Comparison of ENCODE assay signal across 8 mouse cellular contexts in genomic region chr6:125081394-125081793, GRCm38 (mm10). TPM values are rescaled to one million over a fixed set of nuclear protein-coding genes. Genes with fewer than 3 reads are reported as not detected.
DNase-seq lines count a peak whose midpoint lies in the region; ATAC-seq and TF ChIP-seq lines count a peak whose summit lies in the region.

No protein-coding gene starts in this region.

- no peak for TF ChIP-seq CTCF in heart, adult 2 months (IDR thresholded peaks at IDR 0.05)
- TF ChIP-seq CTCF in ES-Bruce4 (IDR thresholded peaks at IDR 0.05; ENCODE audit: low read depth, low read length): no peak
- TF ChIP-seq CTCF in liver, embryonic 14.5 days (IDR thresholded peaks at IDR 0.05; ENCODE audit: low read depth): no peak

- no peaks in the 10 kb centered on the region for H3K79me2 ChIP-seq in heart, adult 2 months (replicated peaks; ENCODE audit: control insufficient read depth, insufficient read depth, low read length)

- peak overlapping the region; percentile 42; the same call in 1 of the 2 replicates for H3K27ac ChIP-seq in heart, adult 2 months
- no peak overlapping the region for H3K27ac ChIP-seq in ES-Bruce4 (ENCODE audit: insufficient read depth, low read length)
- H3K27ac ChIP-seq in forebrain, embryonic 16.5 days (ENCODE audit: low read length): peak overlapping the region; percentile 87
- H3K27ac ChIP-seq in liver, embryonic 14.5 days: no peak overlapping the region

- H3K4me1 ChIP-seq in heart, adult 2 months (ENCODE audit: control insufficient read depth, insufficient read depth, low read length): peaks cover 1% of the 10 kb centered on the region; the same call in 1 of the 2 replicates
- no peaks in the 10 kb centered on the region for H3K4me1 ChIP-seq in ES-Bruce4 (ENCODE audit: control insufficient read depth, insufficient read depth, low read length)
- H3K4me1 ChIP-seq in forebrain, embryonic 16.5 days (replicated peaks; ENCODE audit: control insufficient read depth, insufficient read depth, low read length): peaks cover 8% of the 10 kb centered on the region
- H3K4me1 ChIP-seq in liver, embryonic 14.5 days (replicated peaks; ENCODE audit: control insufficient read depth in 2 of 2, insufficient read depth in 2 of 2, low read length in 1 of 2): 0 out of 4 replicates have a peak, but pooled peaks cover 0 to 5% of the 10 kb centered on the region in 2 experiments

- H3K9ac ChIP-seq in heart, adult 2 months (ENCODE audit: low read depth, low read length): peak overlapping the region; percentile 54
- H3K9ac ChIP-seq in ES-Bruce4 (ENCODE audit: low read depth, poor library complexity, severe bottlenecking): peak overlapping the region; percentile 20
- peak overlapping the region; percentile 74 for H3K9ac ChIP-seq in forebrain, embryonic 16.5 days (replicated peaks; ENCODE audit: low read depth, low read length)
- H3K9ac ChIP-seq in liver, embryonic 14.5 days (replicated peaks): no peak overlapping the region

- H3K4me3 ChIP-seq in heart, adult 2 months: peak overlapping the region; percentile 51
- H3K4me3 ChIP-seq in ES-Bruce4 (ENCODE audit: low read depth, low read length): peak overlapping the region; percentile 51
- H3K4me3 ChIP-seq in forebrain, embryonic 16.5 days (replicated peaks; ENCODE audit: low read length): peak overlapping the region; percentile 48
- H3K4me3 ChIP-seq in liver, embryonic 14.5 days (ENCODE audit: insufficient read depth in 1 of 2, low read depth in 2 of 2, low read length in 2 of 2): peak overlapping the region; percentile 38 to 43

- TF ChIP-seq EP300 in heart, adult 2 months (IDR thresholded peaks at IDR 0.05; ENCODE audit: insufficient read depth, low read depth, low read length): 0 out of 2 replicates have a peak, but pooled peaks have one; percentile 7
- TF ChIP-seq EP300 in ES-Bruce4 (IDR thresholded peaks at IDR 0.05; ENCODE audit: insufficient read depth, low read depth, low read length): no peak
- no peak for TF ChIP-seq EP300 in liver, embryonic 14.5 days (IDR thresholded peaks at IDR 0.05; ENCODE audit: low read depth)

- no peak for DNase-seq in heart, adult 2 months
- DNase-seq in heart, postnatal 25 days (ENCODE audit: low spot score): no peak
- DNase-seq in liver, embryonic 14.5 days (ENCODE audit: low read depth in 3 of 3, low spot score in 3 of 3): no peak
- no peak for DNase-seq in left cerebral cortex, postnatal 14 days (ENCODE audit: low spot score in 2 of 2)
- no peak for DNase-seq in thymus, postnatal 0 days (ENCODE audit: low spot score)
- DNase-seq in ovary, postnatal 14 days (ENCODE audit: low spot score): no peak

- no peak for TF ChIP-seq POLR2A in heart, adult 2 months (IDR thresholded peaks at IDR 0.05; ENCODE audit: insufficient read depth, low read depth, low read length)
- TF ChIP-seq POLR2A in ES-Bruce4 (IDR thresholded peaks at IDR 0.05; ENCODE audit: insufficient read depth, low read length): no peak

- no peaks in the 10 kb centered on the region for H3K9me3 ChIP-seq in ES-Bruce4 (replicated peaks; ENCODE audit: control insufficient read depth, insufficient read depth, low read length, poor library complexity, severe bottlenecking)
- no peaks in the 10 kb centered on the region for H3K9me3 ChIP-seq in forebrain, embryonic 16.5 days (ENCODE audit: control insufficient read depth, low read length)
- H3K9me3 ChIP-seq in liver, embryonic 14.5 days (ENCODE audit: control insufficient read depth, low read length): no peaks in the 10 kb centered on the region

- peak overlapping the region; percentile 79 for H3K4me2 ChIP-seq in forebrain, embryonic 16.5 days (ENCODE audit: low read length)
- H3K4me2 ChIP-seq in liver, embryonic 14.5 days (ENCODE audit: low read depth): peak overlapping the region; percentile 68

- H3K36me3 ChIP-seq in heart, adult 2 months (ENCODE audit: control insufficient read depth, insufficient read depth, low read length): no peaks in the 10 kb centered on the region
- no peaks in the 10 kb centered on the region for H3K36me3 ChIP-seq in ES-Bruce4 (ENCODE audit: control insufficient read depth, insufficient read depth, low read length, poor library complexity, severe bottlenecking)
- no peaks in the 10 kb centered on the region for H3K36me3 ChIP-seq in forebrain, embryonic 16.5 days (ENCODE audit: control insufficient read depth, insufficient read depth)
- no peaks in the 10 kb centered on the region for H3K36me3 ChIP-seq in liver, embryonic 14.5 days (replicated peaks; ENCODE audit: control insufficient read depth, insufficient read depth, low read depth)

- ATAC-seq in forebrain, embryonic 16.5 days: peak; percentile 46
- no peak for ATAC-seq in liver, embryonic 14.5 days (ENCODE audit: insufficient read depth)

- 29% methylated on average over 25 of the region's 25 CpGs for WGBS in heart, adult 2 months
- 18% methylated on average over 25 of the region's 25 CpGs for WGBS in forebrain, embryonic 16.5 days
- 46% methylated on average over 25 of the region's 25 CpGs for WGBS in liver, embryonic 14.5 days (ENCODE audit: insufficient replicate concordance)

- no peaks in the 10 kb centered on the region for H3K27me3 ChIP-seq in heart, adult 2 months (ENCODE audit: control insufficient read depth, insufficient read depth, low read length)
- H3K27me3 ChIP-seq in ES-Bruce4 (ENCODE audit: control insufficient read depth, insufficient read depth, low read length, poor library complexity, severe bottlenecking): no peaks in the 10 kb centered on the region
- H3K27me3 ChIP-seq in forebrain, embryonic 16.5 days (replicated peaks; ENCODE audit: control insufficient read depth, insufficient read depth, low read length): no peaks in the 10 kb centered on the region
- H3K27me3 ChIP-seq in liver, embryonic 14.5 days (ENCODE audit: control insufficient read depth, insufficient read depth, low read length): no peaks in the 10 kb centered on the region; the same call in 1 of the 2 replicates

- intact Hi-C loops in heart, adult 2 months (cut with DNase I): loop anchor here (5.0 kb wide), 1 partner anchor 219 kb away; the partner anchor contains the start of gene Gpr162
- intact Hi-C loops in heart, postnatal 25 days (cut with DNase I): loop anchor here (5.0 to 10.0 kb wide), 3 partner anchors 77 to 234 kb away; partner anchors contain the start of gene Zfp384
- intact Hi-C loops in left cerebral cortex, postnatal 14 days (cut with DNase I): no loop called here

RNA-seq across cellular contexts. Expression of gene Lpar5, which starts 13.7 kb away (rescaled TPM):
- under 1 TPM in 1 of 2 experiments, not detected in 1; 0.20 TPM for total RNA-seq in heart, adult 2 months (2021)
- polyA plus RNA-seq in heart, adult 2 months (2012; rRNA removed): 1.2 and 2.3 TPM in 2 replicates
- total RNA-seq in heart, postnatal 25 days (2021): not detected
- polyA plus RNA-seq in ES-Bruce4 (2011; ENCODE audit: insufficient read depth, insufficient read length, low read depth, missing spikeins): 2.5 and 3.7 TPM in 2 replicates
- polyA plus RNA-seq in forebrain, embryonic 16.5 days (2015; fragmentation: Nextera tagmentation; extraction: Ambion mirVana): 0.44 and 0.60 TPM in 2 replicates
- 1.6 and 1.8 TPM in 2 replicates for polyA plus RNA-seq in liver, embryonic 14.5 days (2012; rRNA removed)
- polyA plus RNA-seq in liver, embryonic 14.5 days (2014; fragmentation: Nextera tagmentation; extraction: Ambion mirVana): 0.68 and 1.0 TPM in 2 replicates
- total RNA-seq in left cerebral cortex, postnatal 14 days (2021): under 1 TPM; 0.40 to 0.66 TPM
- 3.5 and 4.2 TPM in 2 replicates for polyA plus RNA-seq in thymus, postnatal 0 days (2015; fragmentation: Nextera tagmentation; extraction: Ambion mirVana)

RNA-seq across cellular contexts. Expression of gene Chd4, which starts 14.4 kb away (rescaled TPM):
- 100 to 1,000 TPM in 1 of 2 experiments, 10 to 100 TPM in 1; 97.1 to 113 TPM for total RNA-seq in heart, adult 2 months (2021)
- polyA plus RNA-seq in heart, adult 2 months (2012; rRNA removed): 28.3 and 31.6 TPM in 2 replicates
- total RNA-seq in heart, postnatal 25 days (2021): 100 to 1,000 TPM; 111 to 116 TPM
- polyA plus RNA-seq in ES-Bruce4 (2011; ENCODE audit: insufficient read depth, insufficient read length, low read depth, missing spikeins): 307 and 317 TPM in 2 replicates
- polyA plus RNA-seq in forebrain, embryonic 16.5 days (2015; fragmentation: Nextera tagmentation; extraction: Ambion mirVana): 78.1 and 79.8 TPM in 2 replicates
- 13.9 and 24.7 TPM in 2 replicates for polyA plus RNA-seq in liver, embryonic 14.5 days (2012; rRNA removed)
- polyA plus RNA-seq in liver, embryonic 14.5 days (2014; fragmentation: Nextera tagmentation; extraction: Ambion mirVana): 19.7 and 24.3 TPM in 2 replicates
- total RNA-seq in left cerebral cortex, postnatal 14 days (2021): 100 to 1,000 TPM; 157 TPM
- polyA plus RNA-seq in thymus, postnatal 0 days (2015; fragmentation: Nextera tagmentation; extraction: Ambion mirVana): 70.0 and 84.9 TPM in 2 replicates

RNA-seq across cellular contexts. Expression of gene Acrbp, which starts 31.9 kb away (rescaled TPM):
- total RNA-seq in heart, adult 2 months (2021): 1 to 10 TPM; 1.9 to 2.3 TPM
- 13.6 and 16.3 TPM in 2 replicates for polyA plus RNA-seq in heart, adult 2 months (2012; rRNA removed)
- total RNA-seq in heart, postnatal 25 days (2021): 1 to 10 TPM; 2.5 to 4.1 TPM
- polyA plus RNA-seq in ES-Bruce4 (2011; ENCODE audit: insufficient read depth, insufficient read length, low read depth, missing spikeins): 25.3 and 25.7 TPM in 2 replicates
- polyA plus RNA-seq in forebrain, embryonic 16.5 days (2015; fragmentation: Nextera tagmentation; extraction: Ambion mirVana): 21.4 and 31.6 TPM in 2 replicates
- 2.1 and 3.1 TPM in 2 replicates for polyA plus RNA-seq in liver, embryonic 14.5 days (2012; rRNA removed)
- polyA plus RNA-seq in liver, embryonic 14.5 days (2014; fragmentation: Nextera tagmentation; extraction: Ambion mirVana): 1.3 and 2.0 TPM in 2 replicates
- total RNA-seq in left cerebral cortex, postnatal 14 days (2021): 1 to 10 TPM; 5.7 to 9.0 TPM
- polyA plus RNA-seq in thymus, postnatal 0 days (2015; fragmentation: Nextera tagmentation; extraction: Ambion mirVana): 9.2 and 10.2 TPM in 2 replicates

RNA-seq across cellular contexts. Expression of gene Ing4, which starts 41.8 kb away (rescaled TPM):
- 10 to 100 TPM; 26.1 to 27.1 TPM for total RNA-seq in heart, adult 2 months (2021)
- polyA plus RNA-seq in heart, adult 2 months (2012; rRNA removed): 26.3 and 36.2 TPM in 2 replicates
- total RNA-seq in heart, postnatal 25 days (2021): 10 to 100 TPM; 35.0 to 35.6 TPM
- polyA plus RNA-seq in ES-Bruce4 (2011; ENCODE audit: insufficient read depth, insufficient read length, low read depth, missing spikeins): 44.0 and 54.7 TPM in 2 replicates
- 200 and 204 TPM in 2 replicates for polyA plus RNA-seq in forebrain, embryonic 16.5 days (2015; fragmentation: Nextera tagmentation; extraction: Ambion mirVana)
- polyA plus RNA-seq in liver, embryonic 14.5 days (2012; rRNA removed): 14.1 and 17.9 TPM in 2 replicates
- polyA plus RNA-seq in liver, embryonic 14.5 days (2014; fragmentation: Nextera tagmentation; extraction: Ambion mirVana): 17.2 and 21.9 TPM in 2 replicates
- total RNA-seq in left cerebral cortex, postnatal 14 days (2021): 10 to 100 TPM; 60.8 to 61.1 TPM
- 113 and 118 TPM in 2 replicates for polyA plus RNA-seq in thymus, postnatal 0 days (2015; fragmentation: Nextera tagmentation; extraction: Ambion mirVana)

RNA-seq across cellular contexts. Expression of gene Nop2, which starts 50.3 kb away (rescaled TPM):
- 10 to 100 TPM; 18.9 to 20.3 TPM for total RNA-seq in heart, adult 2 months (2021)
- polyA plus RNA-seq in heart, adult 2 months (2012; rRNA removed): 8.3 and 13.6 TPM in 2 replicates
- total RNA-seq in heart, postnatal 25 days (2021): 10 to 100 TPM; 19.4 to 20.0 TPM
- polyA plus RNA-seq in ES-Bruce4 (2011; ENCODE audit: insufficient read depth, insufficient read length, low read depth, missing spikeins): 75.1 and 78.4 TPM in 2 replicates
- 54.4 and 55.3 TPM in 2 replicates for polyA plus RNA-seq in forebrain, embryonic 16.5 days (2015; fragmentation: Nextera tagmentation; extraction: Ambion mirVana)
- polyA plus RNA-seq in liver, embryonic 14.5 days (2012; rRNA removed): 18.9 and 24.5 TPM in 2 replicates
- polyA plus RNA-seq in liver, embryonic 14.5 days (2014; fragmentation: Nextera tagmentation; extraction: Ambion mirVana): 33.1 and 33.7 TPM in 2 replicates
- total RNA-seq in left cerebral cortex, postnatal 14 days (2021): 10 to 100 TPM; 28.8 to 32.3 TPM
- 53.9 and 60.7 TPM in 2 replicates for polyA plus RNA-seq in thymus, postnatal 0 days (2015; fragmentation: Nextera tagmentation; extraction: Ambion mirVana)

Comparison
In these comparisons a context has a peak if more than half of its experiments do, and no peak if none do; other contexts are left out.
1. H3K27ac ChIP-seq: peak in heart, adult 2 months (single experiment) and forebrain, embryonic 16.5 days (single experiment); none in ES-Bruce4 (single experiment) and liver, embryonic 14.5 days (single experiment).
2. Peak in every context shown above with its lines, with median percentiles within 50 percentile points of each other: H3K4me3 ChIP-seq.